Mouse (Mus musculus) effector memory CD4-positive, alpha-beta T cell, adult 7 months (primary cell): ENCODE data around the gene Chat. TPM values are rescaled to one million over a fixed set of nuclear protein-coding genes. Genes with fewer than 3 reads are reported as not detected.

ENCODE experiments used
- polyA plus RNA-seq: library from polyadenylated mRNA; unstranded; fragments of 100-300 nt; shearing (Covaris generic); gene quantifications from one replicate; pipeline ENCODE4 v1.2.1, GENCODE M21; 2017

Chat gene
- 0.38 TPM for polyA plus RNA-seq

DNA sequence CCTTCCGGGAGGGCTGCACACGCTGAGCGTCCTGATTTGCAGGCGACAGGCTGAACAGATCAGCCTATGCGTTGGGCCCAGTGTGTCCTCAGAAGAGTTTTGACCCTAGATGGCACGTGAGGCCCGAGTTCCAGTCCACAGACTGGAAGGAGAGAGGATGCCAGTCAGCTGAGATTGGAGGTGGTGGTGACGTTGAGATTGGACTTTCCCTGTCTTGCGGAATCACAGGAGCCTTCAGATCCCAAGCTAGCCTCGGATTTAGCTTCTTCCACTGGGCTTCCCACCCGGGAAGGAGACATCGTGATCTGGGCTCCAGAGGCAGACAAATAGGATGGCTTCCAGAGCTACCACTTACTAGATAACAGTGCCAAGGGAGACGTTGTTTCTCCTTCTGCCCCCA is at the start of gene Chat:
Chat (minus strand) TSS at position 101 of the 400 bp plus-strand sequence.

DNA sequence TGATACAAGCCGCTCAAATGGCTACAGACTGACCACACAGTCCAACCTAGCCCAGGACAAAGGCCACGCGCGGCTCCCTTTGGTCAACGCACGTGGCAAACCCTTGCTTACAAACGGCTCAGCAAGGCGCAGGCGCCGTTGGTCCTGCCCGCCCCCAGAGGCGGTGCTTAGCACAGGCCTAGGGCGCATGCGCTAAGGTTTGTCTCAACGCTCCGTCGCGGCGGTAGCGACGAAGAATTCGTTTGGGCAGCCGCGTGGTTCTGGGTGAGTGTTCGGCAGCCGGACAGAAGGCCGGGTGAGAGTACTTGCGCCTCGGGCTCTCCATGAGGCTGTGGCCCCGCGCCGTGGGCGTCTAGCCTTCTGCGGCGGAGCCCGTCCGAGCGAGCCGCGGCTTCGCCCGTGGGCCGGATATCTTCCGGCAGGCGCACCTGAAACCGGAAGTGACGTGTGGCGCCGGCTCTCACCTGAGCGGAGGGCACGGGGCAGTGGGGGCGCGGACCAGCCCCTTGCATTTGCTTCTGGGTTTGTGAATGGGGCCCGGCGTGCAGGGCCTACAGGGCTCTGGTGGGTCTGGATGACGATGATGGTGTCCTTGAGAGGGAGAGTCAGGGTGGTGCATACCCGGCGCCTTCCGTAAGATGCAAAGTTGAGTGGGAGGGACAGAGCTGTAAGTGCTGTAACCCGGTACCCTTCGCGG is 47.7 kb upstream of the Chat start, which contains the start of gene Ercc6:
Ercc6 (plus strand) TSS at position 186 of the 697 bp plus-strand sequence.

DNA sequence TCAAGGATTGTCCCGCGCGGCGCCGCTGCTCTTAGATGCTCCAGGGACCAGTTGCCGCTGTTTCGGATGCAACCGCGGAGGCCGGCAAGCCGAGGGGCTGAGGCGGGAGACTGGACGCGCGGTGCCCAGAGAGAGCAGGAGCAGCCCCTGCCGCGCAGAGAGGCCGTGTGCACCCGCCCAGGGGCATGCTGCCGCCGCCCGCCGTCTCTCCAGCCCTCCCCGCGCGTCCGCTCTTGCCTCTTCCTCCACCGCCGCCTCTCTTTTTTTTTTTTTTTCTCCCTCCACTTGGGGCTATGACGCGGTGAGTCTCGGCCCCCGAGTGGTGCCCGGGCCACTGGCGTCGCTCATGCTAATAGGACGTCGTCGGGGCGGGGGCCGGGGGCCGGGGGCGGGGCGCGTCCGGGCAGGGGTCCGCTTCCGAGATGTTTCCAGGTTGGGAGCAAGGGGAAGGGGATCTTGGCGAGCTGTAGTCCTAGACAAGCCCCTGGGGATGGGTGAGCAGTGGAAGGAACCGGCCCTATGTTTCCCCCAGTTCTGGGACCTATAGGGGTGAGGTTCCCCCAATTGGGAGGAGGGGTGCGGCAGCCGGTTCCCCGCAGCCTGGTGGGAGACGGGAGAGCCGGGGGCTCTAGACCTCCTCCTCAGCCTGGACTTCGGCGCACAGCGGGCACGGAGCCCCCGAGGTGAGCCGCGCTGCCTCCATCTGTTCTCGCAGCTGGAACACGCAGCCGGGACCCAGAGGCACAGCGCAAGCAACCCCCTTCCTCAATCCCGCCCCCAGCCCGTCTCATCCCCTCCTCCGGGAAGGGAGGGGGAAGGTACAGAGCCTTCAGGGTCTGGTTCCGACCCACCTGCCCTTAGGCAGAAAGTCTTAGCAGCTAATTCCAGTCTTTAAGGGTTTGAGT is 936 bp downstream of the Chat start, which contains the start of gene Slc18a3:
Slc18a3 (minus strand) TSS at position 250 of the 905 bp plus-strand sequence.

DNA sequence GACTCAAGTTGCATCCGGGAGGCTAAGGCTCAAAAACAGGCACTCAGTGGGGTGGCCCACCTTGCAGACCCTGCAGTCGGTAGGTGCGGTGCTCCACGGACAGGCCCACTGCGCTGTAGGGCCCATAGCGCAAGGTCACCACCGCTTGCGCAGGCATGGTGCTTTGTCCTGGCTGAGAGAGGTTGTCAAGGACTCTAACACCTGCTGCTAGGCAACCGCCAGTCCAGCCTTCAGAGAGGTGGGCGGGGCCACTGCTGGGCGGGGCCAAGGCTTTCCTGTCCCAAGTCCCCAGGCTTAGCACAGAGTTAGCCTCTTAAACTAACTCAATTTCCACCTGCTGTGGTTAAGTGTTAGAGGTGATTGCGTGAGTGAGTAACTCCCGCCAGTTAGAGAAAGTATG is 77.6 kb downstream of the Chat start, which contains the start of gene 1700024G13Rik:
1700024G13Rik (minus strand) TSS at position 196 of the 400 bp plus-strand sequence.

Other genes with a start within 250 kb of the Chat start
- 0.43 TPM for gene Ogdhl, start 144.0 kb downstream of the Chat start, polyA plus RNA-seq
- not detected for gene 1700024G13Rik, start 77.6 kb downstream of the Chat start, polyA plus RNA-seq
- gene Slc18a3, start 1.1 kb downstream of the Chat start, polyA plus RNA-seq = not detected
- gene Ercc6, start 47.5 kb upstream of the Chat start, polyA plus RNA-seq = 33.3 TPM
- gene Prrxl1, start 133.4 kb upstream of the Chat start, polyA plus RNA-seq = 0.27 TPM
- 0.13 TPM for gene 3425401B19Rik, start 219.3 kb upstream of the Chat start, polyA plus RNA-seq